In genomic region chr19:46760375-46761160, GRCm38 (mm10) we compare ENCODE assay signal across 8 mouse cellular contexts. TPM values are rescaled to one million over a fixed set of nuclear protein-coding genes. Genes with fewer than 3 reads are reported as not detected.
A peak's percentile ranks its signal among the peaks of the same experiment; 100 is the strongest.
DNase-seq lines count a peak whose midpoint lies in the region; ATAC-seq lines count a peak whose summit lies in the region.

No protein-coding gene starts in this region.

- H3K27ac ChIP-seq in intestine, embryonic 14.5 days (ENCODE audit: low read depth), result peak overlapping the region; percentile 23; the same call in 1 of the 2 replicates
- H3K27ac ChIP-seq in midbrain, embryonic 10.5 days (replicated peaks), result peak overlapping the region; percentile 76

- ATAC-seq in intestine, embryonic 14.5 days (replicated peaks; ENCODE audit: low FRiP score, low TSS enrichment, low read depth), result peak; percentile 72

- H3K27me3 ChIP-seq in intestine, embryonic 14.5 days (replicated peaks; ENCODE audit: control insufficient read depth, insufficient read depth, low read length), result peaks cover 22% of the 10 kb centered on the region; the same call in 1 of the 2 replicates
- peaks cover 31% of the 10 kb centered on the region for H3K27me3 ChIP-seq in midbrain, embryonic 10.5 days (ENCODE audit: low read depth, poor library complexity, severe bottlenecking)

- no peak overlapping the region for H3K9ac ChIP-seq in intestine, embryonic 14.5 days (ENCODE audit: low read length)

- 17% methylated on average over 29 of the region's 29 CpGs for WGBS in intestine, embryonic 14.5 days
- 20% methylated on average over 29 of the region's 29 CpGs for WGBS in midbrain, embryonic 10.5 days

- peak; percentile 94 for DNase-seq in adipocyte (ENCODE audit: low spot score)
- DNase-seq in embryo, embryonic 10 days (ENCODE audit: low spot score), result peak; percentile 93
- DNase-seq in gastrocnemius, postnatal 14 days, result peak; percentile 86
- peak; percentile 90 for DNase-seq in intestine, embryonic 14.5 days (ENCODE audit: low spot score)
- peak; percentile 83 to 87 for DNase-seq in left cerebral cortex, postnatal 36 days (ENCODE audit: low spot score in 2 of 2)
- DNase-seq in midbrain, embryonic 10.5 days (ENCODE audit: low spot score), result peak; percentile 83
- peak; percentile 79 to 82 for DNase-seq in right cerebral cortex, postnatal 36 days (ENCODE audit: low spot score in 2 of 2)
- peak; percentile 73 to 83 for DNase-seq in urinary bladder, postnatal 4 days (ENCODE audit: low spot score in 2 of 2)

- H3K9me3 ChIP-seq in intestine, embryonic 14.5 days (ENCODE audit: control insufficient read depth, low read length), result no peaks in the 10 kb centered on the region
- no peaks in the 10 kb centered on the region; the same call in 1 of the 2 replicates for H3K9me3 ChIP-seq in midbrain, embryonic 10.5 days (replicated peaks)

- intact Hi-C loops in gastrocnemius, postnatal 14 days (cut with DNase I; ENCODE audit: low total_unique reads), result no loop called here
- intact Hi-C loops in left cerebral cortex, postnatal 36 days (cut with DNase I), result loop anchor here (1.0 kb wide), 2 partner anchors 109 to 231 kb away; no protein-coding TSS in a partner anchor

- peaks cover 9% of the 10 kb centered on the region for H3K4me1 ChIP-seq in intestine, embryonic 14.5 days (replicated peaks; ENCODE audit: control insufficient read depth, insufficient read depth, low read length)
- H3K4me1 ChIP-seq in midbrain, embryonic 10.5 days, result peaks cover 39% of the 10 kb centered on the region

- H3K4me2 ChIP-seq in intestine, embryonic 14.5 days (ENCODE audit: low read length), result peak overlapping the region; percentile 86

- peak overlapping the region; percentile 96 for H3K4me3 ChIP-seq in intestine, embryonic 14.5 days (ENCODE audit: low read depth, low read length)
- peak overlapping the region; percentile 81 for H3K4me3 ChIP-seq in midbrain, embryonic 10.5 days

- no peaks in the 10 kb centered on the region for H3K36me3 ChIP-seq in intestine, embryonic 14.5 days (ENCODE audit: control insufficient read depth, insufficient read depth, low read length)
- no peaks in the 10 kb centered on the region for H3K36me3 ChIP-seq in midbrain, embryonic 10.5 days

RNA-seq across cellular contexts. Expression of gene Cnnm2, which starts 0.8 kb away (rescaled TPM):
- 1 to 10 TPM; 4.0 to 4.1 TPM for total RNA-seq in gastrocnemius, postnatal 14 days (2021)
- polyA plus RNA-seq in intestine, embryonic 14.5 days (2014; fragmentation: Nextera tagmentation; extraction: Ambion mirVana), result 1.9 and 2.2 TPM in 2 replicates
- total RNA-seq in left cerebral cortex, postnatal 36 days (2021), result 10 to 100 TPM; 34.8 to 36.4 TPM
- 2.7 TPM in 2 replicates for polyA plus RNA-seq in midbrain, embryonic 10.5 days (2016; fragmentation: Nextera tagmentation; extraction: Ambion mirVana)

RNA-seq across cellular contexts. Expression of gene As3mt, which starts 53.3 kb away (rescaled TPM):
- total RNA-seq in gastrocnemius, postnatal 14 days (2021), result 10 to 100 TPM; 68.1 to 80.9 TPM
- polyA plus RNA-seq in intestine, embryonic 14.5 days (2014; fragmentation: Nextera tagmentation; extraction: Ambion mirVana), result 45.6 and 50.6 TPM in 2 replicates
- 10 to 100 TPM; 24.4 to 25.7 TPM for total RNA-seq in left cerebral cortex, postnatal 36 days (2021)
- polyA plus RNA-seq in midbrain, embryonic 10.5 days (2016; fragmentation: Nextera tagmentation; extraction: Ambion mirVana), result 30.0 and 32.4 TPM in 2 replicates

Comparison
In these comparisons a context has a peak if more than half of its experiments do, and no peak if none do; other contexts are left out.
1. Peak in every context shown above with its lines: DNase-seq, ATAC-seq, H3K4me3 ChIP-seq and H3K27ac ChIP-seq.
2. RNA of gene Cnnm2, which starts 0.8 kb away (total RNA-seq): 34.8 to 36.4 TPM in left cerebral cortex, postnatal 36 days; 4.0 to 4.1 TPM in gastrocnemius, postnatal 14 days; every median in the first group is over 4 times any median in the second.